In the genomic region with DNA sequence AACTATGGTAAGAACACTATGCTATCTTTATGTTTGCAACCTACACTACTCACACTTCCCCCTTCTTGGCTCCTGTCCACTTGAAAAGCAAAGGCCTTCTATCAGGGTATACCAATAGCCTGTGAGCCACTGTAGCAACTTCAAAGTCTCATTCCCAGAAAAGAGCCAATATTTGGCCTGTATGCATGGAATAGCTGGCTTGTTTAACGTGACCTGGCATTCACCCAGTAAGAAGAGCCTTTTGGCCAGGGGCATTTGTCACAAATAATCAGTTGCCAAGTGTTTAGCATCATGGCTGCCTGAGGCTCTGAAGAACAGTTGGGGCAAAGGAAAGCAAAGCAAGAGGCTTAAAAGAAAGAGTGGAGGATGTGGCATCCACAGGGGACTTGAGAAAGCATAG, we compare ENCODE assay signal across 17 mouse cellular contexts.
DNase-seq lines count a peak whose midpoint lies in the region; ATAC-seq and TF ChIP-seq lines count a peak whose summit lies in the region.
"Had no signal": no experiment of that assay in that cellular context is flagged by ENCODE, and none has a peak within 500 bp of the region (broad histone marks: within the 10 kb centered on the region; RNA-seq: fewer than 3 reads in every experiment).

No protein-coding gene starts in this region.

- DNase-seq in forebrain, embryonic 14.5 days (ENCODE audit: low spot score), result peak; percentile 36
- DNase-seq in lung, embryonic 14.5 days, result peak; percentile 47
- no peak for DNase-seq in lung, adult 18-20 months
- peak; percentile 68 for DNase-seq in cerebellum, adult 9-10 months
- DNase-seq in retina, embryonic 14.5 days (ENCODE audit: low spot score), result peak; percentile 29
- DNase-seq in urinary bladder, adult 18-20 months (ENCODE audit: low spot score in 2 of 2), result no peak
- no peak for DNase-seq in layer of hippocampus, postnatal 14 days (ENCODE audit: low spot score in 2 of 2)
- DNase-seq: gastrocnemius, postnatal 14 days; heart, postnatal 36 days; kidney, adult 11 months; kidney, postnatal 36 days; lung, postnatal 36 days had no signal

- 38% methylated on average over 1 of the region's 1 CpGs for WGBS in forebrain, embryonic 14.5 days
- 77% methylated on average over 1 of the region's 1 CpGs for WGBS in forebrain, embryonic 13.5 days
- WGBS in lung, embryonic 14.5 days, result 24% methylated on average over 1 of the region's 1 CpGs

- no peak overlapping the region for H3K4me3 ChIP-seq in forebrain, embryonic 14.5 days (ENCODE audit: low read depth, low read length)
- H3K4me3 ChIP-seq in forebrain, embryonic 13.5 days, result no peak overlapping the region
- H3K4me3 ChIP-seq in lung, embryonic 14.5 days (ENCODE audit: low read depth, low read length), result no peak overlapping the region
- H3K4me3 ChIP-seq: heart, embryonic 10.5 days; limb, embryonic 10.5 days; midbrain, embryonic 10.5 days had no signal

- no peaks in the 10 kb centered on the region for H3K27me3 ChIP-seq in forebrain, embryonic 14.5 days (replicated peaks; ENCODE audit: control insufficient read depth, insufficient read depth, low read length)
- H3K27me3 ChIP-seq in forebrain, embryonic 13.5 days, result no peaks in the 10 kb centered on the region
- H3K27me3 ChIP-seq in lung, embryonic 14.5 days (ENCODE audit: insufficient read depth, low read length), result no peaks in the 10 kb centered on the region

- TF ChIP-seq CTCF in lung, embryonic 14.5 days (IDR thresholded peaks at IDR 0.05; ENCODE audit: low read depth), result no peak

- H3K27ac ChIP-seq in forebrain, embryonic 14.5 days (ENCODE audit: low read depth, low read length), result peak overlapping the region; percentile 9; the same call in 1 of the 2 replicates
- H3K27ac ChIP-seq in forebrain, embryonic 13.5 days, result no peak overlapping the region
- H3K27ac ChIP-seq in lung, embryonic 14.5 days (ENCODE audit: low read depth), result no peak overlapping the region
- H3K27ac ChIP-seq: heart, embryonic 10.5 days; limb, embryonic 10.5 days; liver, embryonic 14.5 days; midbrain, embryonic 10.5 days had no signal

- H3K4me2 ChIP-seq in forebrain, embryonic 14.5 days (ENCODE audit: low read length), result no peak overlapping the region
- H3K4me2 ChIP-seq in forebrain, embryonic 13.5 days, result no peak overlapping the region
- H3K4me2 ChIP-seq in lung, embryonic 14.5 days, result no peak overlapping the region

- no peaks in the 10 kb centered on the region for H3K36me3 ChIP-seq in forebrain, embryonic 14.5 days (ENCODE audit: control insufficient read depth, insufficient read depth, low read length)
- H3K36me3 ChIP-seq in forebrain, embryonic 13.5 days (ENCODE audit: poor library complexity, severe bottlenecking), result no peaks in the 10 kb centered on the region
- no peaks in the 10 kb centered on the region for H3K36me3 ChIP-seq in lung, embryonic 14.5 days (ENCODE audit: insufficient read depth)

- H3K9me3 ChIP-seq in forebrain, embryonic 14.5 days (replicated peaks; ENCODE audit: control insufficient read depth, low read length), result no peaks in the 10 kb centered on the region
- H3K9me3 ChIP-seq in forebrain, embryonic 13.5 days (replicated peaks), result no peaks in the 10 kb centered on the region
- H3K9me3 ChIP-seq in lung, embryonic 14.5 days (ENCODE audit: low read depth, low read length), result no peaks in the 10 kb centered on the region
- H3K9me3 ChIP-seq: heart, embryonic 10.5 days; limb, embryonic 10.5 days; midbrain, embryonic 10.5 days had no signal

- peaks cover 4% of the 10 kb centered on the region; the same call in 1 of the 2 replicates for H3K4me1 ChIP-seq in forebrain, embryonic 14.5 days (ENCODE audit: control insufficient read depth, insufficient read depth, low read length)
- peaks cover 18% of the 10 kb centered on the region for H3K4me1 ChIP-seq in forebrain, embryonic 13.5 days
- H3K4me1 ChIP-seq in lung, embryonic 14.5 days (ENCODE audit: insufficient read depth), result no peaks in the 10 kb centered on the region
- H3K4me1 ChIP-seq: limb, embryonic 10.5 days had no signal

- no peak for ATAC-seq in forebrain, embryonic 14.5 days
- no peak for ATAC-seq in forebrain, embryonic 13.5 days
- no peak for ATAC-seq in lung, embryonic 14.5 days (ENCODE audit: insufficient read depth)

- H3K9ac ChIP-seq in forebrain, embryonic 14.5 days (ENCODE audit: low read length), result no peak overlapping the region
- no peak overlapping the region for H3K9ac ChIP-seq in forebrain, embryonic 13.5 days
- H3K9ac ChIP-seq in lung, embryonic 14.5 days, result no peak overlapping the region
- H3K9ac ChIP-seq: liver, embryonic 14.5 days had no signal

Comparison
In these comparisons a context has a peak if more than half of its experiments do, and no peak if none do; other contexts are left out.
1. DNase-seq: peak in forebrain, embryonic 14.5 days (single experiment), lung, embryonic 14.5 days (single experiment), cerebellum, adult 9-10 months (single experiment) and retina, embryonic 14.5 days (single experiment); none in lung, adult 18-20 months (0 of 2), urinary bladder, adult 18-20 months (0 of 2) and layer of hippocampus, postnatal 14 days (0 of 2).